Mouse (Mus musculus) lung, postnatal 14 days (tissue): ENCODE measurements at regions not wholly inside any gene's neighbourhood (a gene's known extent, or its start where the extent isn't known, plus 50 kb on each side); places are given as distances from the start of the nearest gene placed in this dataset.
A peak's percentile ranks its signal among the peaks of the same experiment; 100 is the strongest.

Experiments
- DNase-seq: peaks from one replicate; pipeline ENCODE4 v3.0.0; 2021

DNA sequence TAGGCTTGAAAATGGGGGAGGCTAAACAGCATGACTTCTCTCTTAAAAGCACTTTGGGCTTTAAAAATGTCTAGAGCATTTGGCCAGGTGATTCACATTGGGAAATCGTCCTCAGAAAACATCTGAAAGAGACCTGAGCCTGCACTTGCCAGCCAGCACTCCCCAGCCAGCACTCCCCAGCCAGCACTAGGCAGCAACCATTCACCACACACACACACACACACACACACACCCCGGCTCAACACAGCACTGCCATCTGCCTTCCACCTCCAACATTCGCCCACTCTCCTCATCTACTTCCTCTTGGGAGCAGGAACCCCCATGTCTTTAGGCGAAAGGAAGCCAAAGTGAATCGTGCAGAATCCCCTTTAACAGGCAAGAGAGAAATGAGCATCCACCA is 85.4 kb downstream of the Atp23 start:
- no peak for DNase-seq

DNA sequence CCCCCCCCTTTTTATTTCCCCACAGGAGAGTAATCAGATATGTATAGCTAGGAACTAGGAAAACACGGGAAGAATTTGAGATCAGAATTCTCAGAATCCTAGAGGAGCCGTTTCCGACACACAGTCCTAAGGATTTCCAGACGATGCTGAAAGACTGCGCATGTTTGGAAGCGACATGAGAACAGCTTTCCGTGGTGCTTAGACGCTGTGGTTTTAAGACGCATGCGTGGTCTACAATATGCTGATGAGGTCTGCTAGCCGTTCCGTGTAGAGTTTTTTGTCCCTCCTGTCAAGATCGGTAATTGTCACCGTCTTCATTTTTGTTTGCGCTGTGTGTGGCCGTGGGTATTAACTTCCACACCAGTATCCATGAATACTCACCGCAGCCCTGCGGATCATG is 86.2 kb downstream of the Atp23 start:
- DNase-seq: no peak

DNA sequence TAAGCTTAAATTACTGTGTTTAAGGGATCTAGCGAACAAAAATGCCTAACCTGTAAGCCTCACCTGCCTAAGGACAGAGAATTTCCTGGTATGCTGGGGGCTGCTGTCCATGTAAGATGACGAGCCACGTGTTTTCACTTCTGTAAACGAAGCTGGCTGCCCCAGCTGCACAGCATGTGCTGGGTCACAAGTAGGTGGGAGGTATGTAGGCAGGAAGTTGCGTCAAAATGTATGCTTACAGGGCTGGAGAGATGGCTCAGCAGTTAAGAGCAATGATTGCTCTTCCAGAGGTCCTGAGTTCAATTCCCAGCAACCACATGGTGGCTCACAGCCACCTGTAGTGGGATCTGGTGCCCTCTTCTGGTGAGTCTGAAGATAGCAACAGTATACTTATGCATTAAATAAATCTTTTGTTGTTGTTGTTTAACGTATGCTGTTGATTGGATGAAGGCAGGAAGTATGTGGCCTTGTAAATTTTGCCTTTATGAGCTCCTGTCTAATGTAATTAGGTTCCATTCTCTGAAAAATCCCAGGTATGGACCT is 88.0 kb downstream of the Atp23 start:
- DNase-seq: no peak

DNA sequence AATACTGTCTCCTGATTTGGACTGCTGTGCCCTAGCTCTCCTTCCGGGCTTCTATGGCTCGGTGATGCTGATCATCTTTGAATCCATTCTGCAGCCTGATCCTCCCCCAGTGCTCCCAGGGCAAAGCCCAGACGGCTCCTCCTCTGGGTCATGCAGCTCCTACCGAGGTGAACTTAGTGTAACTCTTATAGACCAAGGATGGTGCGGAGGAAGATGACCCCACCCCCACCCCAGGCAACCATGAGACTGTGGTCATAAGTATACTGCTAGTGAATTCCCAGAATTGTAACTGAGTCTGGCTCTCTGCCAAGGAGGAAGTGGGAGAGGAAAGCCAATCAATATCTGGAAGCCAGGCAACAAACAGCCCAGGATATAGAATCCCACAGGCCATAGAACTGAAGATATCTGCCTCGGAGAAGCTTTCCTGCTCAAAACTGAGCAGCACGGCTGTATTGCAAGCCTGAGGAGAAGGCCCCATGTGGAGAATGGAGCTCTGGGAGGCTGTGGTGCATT is 88.9 kb downstream of the Atp23 start:
- DNase-seq: peak; percentile 10

DNA sequence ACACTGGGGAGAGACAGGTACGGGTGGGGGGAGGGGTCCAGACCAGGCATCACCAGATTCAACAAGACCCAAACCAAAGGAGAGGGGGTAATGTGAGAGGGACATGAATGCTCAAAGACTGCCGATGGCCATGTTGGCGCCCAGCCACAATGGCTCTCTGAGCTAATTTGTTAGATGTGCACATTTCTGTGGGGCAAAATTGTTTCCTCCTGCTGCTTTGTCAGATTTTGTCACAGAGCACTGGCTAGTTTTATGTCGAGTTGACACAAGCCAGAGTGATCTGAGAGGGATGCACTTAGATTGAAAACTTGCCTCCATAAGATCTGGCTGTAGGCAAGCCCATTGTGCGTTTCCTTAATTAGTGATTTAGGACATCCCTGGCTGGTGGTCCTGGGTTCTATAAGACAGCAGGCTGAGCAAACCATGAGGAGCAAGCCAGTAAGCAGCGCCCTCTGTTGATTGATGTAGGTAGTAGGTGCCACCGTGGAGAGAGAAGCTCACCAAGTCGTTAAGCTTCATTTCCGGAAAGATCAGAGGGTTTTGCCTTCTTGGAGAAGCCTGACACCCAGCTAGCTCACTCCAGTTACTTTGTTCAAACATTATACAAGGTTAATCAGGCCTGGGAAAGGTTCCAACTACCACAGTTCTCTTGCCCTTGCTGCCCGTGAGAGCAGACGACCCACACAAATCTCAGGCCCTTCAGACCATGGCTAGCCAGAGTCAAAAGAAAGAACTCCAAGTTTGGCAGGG is 90.6 kb downstream of the Atp23 start:
- DNase-seq: no peak

DNA sequence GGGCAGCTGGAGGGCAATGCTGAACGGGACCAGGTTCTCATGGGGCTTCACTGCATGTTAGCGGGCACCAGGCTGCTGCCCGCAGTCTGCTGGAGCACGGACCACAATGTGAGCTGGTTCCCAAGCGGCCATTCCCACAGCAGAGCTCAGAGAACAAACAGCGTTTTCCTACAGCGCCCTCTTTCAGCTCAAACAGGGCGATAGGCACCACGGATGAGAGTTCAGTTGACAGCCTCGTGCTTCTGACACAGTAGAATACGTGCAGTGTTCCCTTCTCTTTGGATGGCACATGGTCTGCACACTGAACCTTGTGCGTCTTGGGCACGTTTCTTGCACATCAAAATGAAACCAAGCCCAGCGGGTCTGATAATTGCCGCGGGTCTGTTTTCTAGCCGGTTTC is 91.6 kb downstream of the Atp23 start:
- DNase-seq: no peak

DNA sequence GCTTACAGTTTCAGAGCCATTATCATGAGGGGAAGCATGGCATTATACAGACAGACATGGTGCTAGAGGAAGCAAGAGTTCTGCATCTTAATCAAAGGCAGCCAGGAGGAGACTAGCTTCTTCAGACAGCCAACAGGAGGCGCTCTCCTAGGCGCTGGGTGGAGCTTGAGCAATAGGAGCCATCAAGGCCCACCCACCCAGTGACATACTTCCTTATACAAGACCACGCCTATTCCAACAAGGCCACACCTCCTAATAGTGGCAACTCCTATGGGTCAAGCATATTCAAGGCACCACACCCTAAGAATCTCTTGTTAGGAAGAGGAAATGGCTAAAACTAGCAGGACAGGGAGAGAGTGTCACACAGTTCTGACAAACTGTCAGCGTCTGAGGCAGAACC is 94.3 kb downstream of the Atp23 start:
- no peak for DNase-seq

DNA sequence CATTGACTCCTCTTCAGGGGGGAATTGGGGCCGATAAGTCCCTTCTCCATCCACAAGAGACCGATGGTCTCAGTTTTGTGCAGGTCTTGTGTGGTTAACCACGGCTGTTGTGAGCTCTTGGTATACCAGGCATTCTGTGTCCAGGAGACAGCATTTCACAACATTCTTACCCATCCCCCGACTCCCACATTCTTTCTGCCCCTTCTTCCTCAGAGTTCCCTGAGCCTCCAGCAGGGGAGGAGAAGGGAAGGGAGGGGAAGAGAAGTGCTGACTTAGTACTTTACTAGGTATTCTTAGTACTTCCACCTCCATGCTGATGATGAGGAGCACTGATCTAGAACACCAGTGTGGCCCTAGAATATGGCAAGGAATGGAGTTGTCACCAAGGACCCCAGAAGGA is 98.4 kb downstream of the Atp23 start:
- no peak for DNase-seq

DNA sequence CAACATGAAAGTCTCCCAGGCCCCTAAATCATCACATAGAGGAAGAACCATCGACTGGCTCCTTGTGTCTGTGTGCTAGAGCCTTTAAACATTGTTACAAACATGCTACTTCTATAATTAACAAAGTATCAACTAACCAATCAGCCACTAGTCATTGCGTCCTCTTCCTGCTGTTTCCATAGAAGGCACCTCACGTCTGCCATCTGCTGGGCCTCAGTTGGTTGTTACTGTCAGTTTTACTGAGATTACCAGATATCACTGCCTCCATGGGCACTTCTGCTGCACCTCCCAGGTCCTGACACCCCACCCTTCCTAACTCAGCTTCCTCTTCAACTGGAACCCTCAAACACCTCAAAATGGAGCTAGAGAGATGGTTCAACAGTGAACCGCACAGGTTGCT is 101.8 kb downstream of the Atp23 start:
- no peak for DNase-seq

DNA sequence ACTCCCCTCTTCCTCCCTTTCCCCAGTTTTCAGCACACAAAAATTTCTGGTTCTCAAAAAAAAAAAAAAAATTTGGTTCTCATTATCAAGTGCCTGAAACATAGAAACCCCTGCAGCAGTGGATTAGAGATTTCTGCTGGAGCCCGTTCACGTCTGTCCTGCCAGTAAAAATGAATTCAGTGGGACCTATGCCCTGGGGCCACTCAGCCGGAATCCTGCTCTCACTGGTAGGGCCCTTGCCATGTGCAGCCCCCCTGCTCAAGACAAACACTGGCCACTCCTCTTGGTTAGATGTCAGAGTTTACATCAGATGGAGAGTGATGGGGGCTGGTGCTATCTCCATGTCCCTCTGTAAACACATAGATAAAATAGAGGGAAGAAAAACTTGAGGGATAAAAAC is 108.0 kb downstream of the Atp23 start:
- no peak for DNase-seq

DNA sequence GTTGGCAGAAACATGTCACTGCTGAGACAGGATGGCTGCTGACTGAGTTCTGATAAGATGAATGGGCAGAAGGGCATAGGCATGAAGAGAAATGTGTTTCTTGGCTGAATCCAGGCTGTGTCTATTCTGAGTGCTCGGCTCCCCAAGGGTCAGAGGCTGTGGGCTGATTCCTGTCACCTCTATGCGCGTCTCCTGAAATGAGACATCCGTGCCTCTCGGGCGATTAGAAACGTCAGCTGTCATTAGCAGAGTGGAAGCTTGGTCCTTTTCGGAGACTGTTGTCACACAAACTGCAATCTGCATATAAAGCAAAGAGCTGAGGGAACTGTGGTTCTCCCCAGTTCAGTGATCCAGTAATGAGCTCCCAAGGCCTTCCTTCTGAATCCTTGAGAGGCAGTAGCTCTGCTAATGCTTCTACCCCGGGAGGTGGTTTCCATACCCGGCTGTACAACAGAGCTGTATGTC is 108.8 kb downstream of the Atp23 start:
- DNase-seq: no peak

DNA sequence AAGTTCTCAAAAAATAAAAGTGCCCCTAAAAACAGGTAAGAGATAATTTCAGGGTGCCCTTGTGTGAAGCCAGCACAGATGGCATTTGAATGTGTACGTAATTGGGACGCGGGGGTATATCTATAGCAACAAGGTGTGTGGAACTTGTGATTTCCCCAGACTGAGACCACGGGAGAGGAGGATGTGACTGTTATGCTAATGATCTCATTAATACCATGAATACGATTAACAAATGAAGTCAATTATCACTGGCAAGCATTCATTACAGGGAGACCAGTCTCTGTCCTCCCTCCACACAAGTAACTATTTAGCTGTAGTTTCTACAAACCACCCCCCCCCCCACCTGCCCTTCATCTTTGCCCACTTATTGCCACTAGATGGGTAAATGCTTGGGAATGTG is 112.9 kb downstream of the Atp23 start:
- no peak for DNase-seq

DNA sequence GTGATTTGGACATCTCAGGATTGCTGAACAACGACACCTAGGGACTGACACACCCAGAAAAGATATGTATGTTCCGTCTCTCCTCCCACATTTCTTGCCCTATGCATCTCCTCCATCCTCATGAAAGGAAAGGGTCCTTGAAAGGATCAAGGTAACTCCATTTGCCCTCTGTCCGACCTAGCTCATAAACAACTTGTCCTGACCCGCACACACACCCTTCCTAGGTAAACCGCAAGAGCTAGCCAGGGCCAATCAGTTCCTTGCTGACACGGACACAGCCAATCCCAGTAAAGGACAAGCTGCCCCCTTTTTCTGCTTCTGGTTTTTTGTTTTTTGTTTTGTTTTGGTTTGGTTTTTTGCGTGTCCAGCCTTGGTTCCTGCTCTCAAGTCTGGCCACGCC is 118.0 kb downstream of the Atp23 start:
- DNase-seq: no peak

DNA sequence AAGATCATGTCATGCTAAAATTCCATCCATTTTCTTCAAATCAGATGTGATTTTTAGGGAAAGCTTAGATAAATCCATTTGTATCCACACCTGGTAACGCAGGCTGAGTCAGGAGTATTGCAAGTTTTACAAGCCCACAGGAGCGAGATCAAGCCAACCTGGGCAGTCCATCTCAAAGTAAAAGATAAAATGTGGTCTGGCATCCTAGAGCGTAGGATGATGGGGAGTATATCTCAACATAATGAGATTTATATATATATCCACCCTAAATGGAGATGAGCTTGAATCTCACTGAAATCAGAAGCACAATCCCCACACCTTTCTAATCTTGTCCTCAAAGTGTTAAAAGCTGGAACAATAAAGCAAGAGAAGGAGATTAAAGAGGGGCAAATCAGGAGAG is 124.6 kb downstream of the Atp23 start:
- DNase-seq: no peak

DNA sequence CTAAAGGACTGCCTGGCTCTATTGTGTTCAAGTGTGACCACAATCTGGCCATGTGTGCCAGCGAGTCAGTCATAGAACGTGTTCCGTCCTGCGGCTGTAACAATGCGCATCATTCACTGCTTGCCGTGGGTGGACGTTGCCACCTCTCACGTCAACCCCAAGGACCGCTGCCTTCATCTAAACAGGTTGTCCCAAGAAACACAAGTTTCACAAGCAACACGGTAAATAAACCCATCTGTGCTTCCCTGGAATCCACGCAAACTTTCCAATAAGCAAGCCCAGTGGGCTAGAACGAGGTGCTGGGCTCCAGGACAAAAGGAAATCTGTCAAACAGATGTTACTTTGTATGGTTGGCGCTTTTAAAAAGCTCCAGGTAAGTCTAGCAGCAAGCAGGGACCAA is 125.2 kb downstream of the Atp23 start:
- no peak for DNase-seq

DNA sequence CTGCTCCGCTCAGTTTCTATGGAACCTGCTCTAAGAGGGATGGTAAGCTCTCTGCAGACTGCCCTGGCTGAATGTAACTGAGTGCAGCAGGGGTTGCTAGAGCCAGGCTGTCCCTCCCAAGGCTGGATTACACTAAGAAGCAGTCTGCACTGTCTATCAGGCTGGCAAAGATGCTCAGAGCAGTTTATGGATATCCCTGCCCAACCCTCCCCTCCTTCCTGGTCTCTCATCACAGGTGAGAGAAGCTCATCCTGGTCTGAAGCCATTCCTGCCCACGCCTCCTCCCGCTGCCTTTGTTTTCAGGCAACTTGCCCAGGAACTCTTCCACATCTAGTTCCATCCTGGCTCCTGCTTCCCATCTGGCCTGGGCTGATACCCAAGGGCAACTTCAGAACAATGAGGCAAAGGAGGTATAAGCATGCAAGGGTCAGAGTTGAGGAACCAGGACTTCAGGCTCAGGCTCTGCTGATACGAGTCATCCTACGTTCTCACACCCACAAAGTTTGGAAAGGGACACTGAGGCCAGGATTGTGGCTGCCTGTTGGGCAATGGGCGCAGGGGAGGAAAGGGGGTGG is 130.6 kb downstream of the Atp23 start:
- no peak for DNase-seq

DNA sequence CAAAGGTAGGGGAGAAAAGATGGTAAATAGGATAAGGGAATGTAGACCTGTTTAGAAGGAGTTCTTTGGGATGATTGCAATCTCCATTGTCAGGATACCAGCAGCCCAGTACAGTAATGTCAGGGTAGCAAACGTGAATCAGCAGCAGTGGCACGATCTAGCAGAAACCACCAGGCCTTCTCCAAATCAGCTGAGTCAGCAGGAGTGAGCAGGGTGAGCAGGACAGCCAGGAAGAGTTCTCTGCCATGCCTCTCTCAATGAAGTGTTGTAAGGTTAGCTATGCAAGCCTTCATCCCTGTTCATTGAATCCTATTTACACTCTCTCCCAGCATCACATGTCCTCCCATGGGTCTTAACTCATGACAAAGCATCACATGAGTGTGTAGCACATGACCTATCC is 135.5 kb downstream of the Atp23 start:
- no peak for DNase-seq

DNA sequence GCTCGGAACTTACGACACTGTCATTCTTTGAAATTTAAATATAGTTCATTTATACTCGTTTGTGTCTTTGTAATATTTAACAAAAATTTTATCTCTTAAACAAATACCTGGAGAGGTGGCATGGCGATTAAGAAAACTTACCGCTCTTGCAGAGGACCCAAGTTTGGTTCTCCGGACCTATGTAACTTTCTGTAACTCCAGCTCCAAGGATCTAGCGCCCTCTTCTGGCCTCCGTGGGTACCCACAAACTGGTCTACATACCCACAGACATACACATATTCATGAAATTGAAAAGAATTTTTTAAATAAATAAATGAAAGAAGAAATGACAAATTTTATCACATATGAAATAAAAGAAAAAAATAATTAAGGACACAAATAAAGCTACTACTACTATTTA is 136.4 kb downstream of the Atp23 start:
- no peak for DNase-seq

DNA sequence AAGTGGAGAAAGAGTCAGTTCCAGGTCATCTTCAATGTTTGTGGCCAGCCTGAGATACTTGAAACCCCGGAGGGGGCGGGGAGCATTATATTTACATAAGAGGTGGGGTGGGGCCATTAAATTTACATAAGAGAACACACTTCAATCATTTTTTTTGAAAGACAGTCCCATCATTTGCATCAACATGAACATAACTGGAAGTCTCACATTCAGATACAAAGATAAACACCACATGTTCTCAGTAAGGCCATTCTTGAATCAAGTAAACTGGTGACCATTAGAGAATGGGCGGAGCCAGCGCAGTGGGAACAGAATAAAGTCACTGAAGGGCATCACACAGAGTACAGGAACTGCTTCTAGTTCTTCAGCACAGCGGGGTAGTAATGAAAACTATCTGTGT is 137.2 kb downstream of the Atp23 start:
- no peak for DNase-seq

DNA sequence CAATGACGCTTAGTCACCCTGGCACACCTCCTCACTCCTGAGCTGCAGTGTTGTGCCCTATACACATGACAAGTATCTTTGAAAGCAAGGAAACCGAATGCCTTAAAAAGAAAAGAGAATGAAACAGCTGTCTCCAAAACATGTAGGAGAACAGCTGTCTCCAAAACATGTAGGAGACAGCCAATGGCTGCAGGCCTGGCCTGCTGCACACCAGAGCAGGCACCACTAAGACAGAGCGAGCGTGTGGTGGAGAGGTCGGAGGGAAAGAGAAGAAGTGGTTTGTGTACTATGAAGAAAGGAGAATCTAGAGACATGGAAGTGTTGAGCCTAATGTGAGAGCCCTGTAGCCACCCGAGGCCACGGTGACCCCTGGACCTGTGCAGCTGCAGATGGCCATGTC is 142.5 kb downstream of the Atp23 start:
- DNase-seq: no peak

DNA sequence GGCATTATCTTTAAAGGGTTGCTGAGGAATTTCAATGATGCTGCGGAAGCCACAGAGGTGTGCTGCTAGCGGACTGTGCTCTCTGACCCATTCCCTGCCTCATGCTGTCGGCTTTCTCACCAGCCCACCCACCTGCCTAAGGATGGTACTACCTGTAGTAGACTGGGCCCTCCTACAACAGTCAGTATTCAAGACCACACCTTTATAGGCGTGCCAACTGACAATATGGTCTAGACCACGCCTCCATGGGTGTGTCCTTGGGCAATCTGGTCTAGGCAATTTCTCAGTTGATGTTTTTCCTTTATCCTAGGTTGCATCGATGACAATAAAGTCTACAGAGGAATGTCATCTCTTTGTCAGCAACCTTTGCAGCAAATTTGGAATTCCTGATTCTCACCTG is 148.0 kb downstream of the Atp23 start:
- no peak for DNase-seq

DNA sequence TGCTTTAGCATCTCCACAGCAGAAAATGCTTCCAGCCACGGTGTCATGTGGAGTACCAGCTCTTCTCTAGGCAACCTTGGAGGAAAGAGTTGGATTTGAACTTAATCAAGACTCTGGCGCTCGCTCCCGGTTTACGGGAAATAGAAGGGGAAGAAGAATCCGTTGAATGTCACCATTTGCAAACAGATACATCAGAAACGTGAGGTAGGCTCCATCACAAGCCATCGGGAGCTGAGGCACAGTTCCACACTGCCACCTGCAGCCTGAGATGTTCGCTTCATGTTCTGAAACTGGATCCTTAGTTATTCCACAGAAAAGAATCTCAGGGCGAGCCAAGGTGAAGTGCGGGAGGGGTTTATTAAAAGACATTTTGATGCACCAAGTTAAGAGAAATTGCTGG is 148.5 kb downstream of the Atp23 start:
- no peak for DNase-seq

DNA sequence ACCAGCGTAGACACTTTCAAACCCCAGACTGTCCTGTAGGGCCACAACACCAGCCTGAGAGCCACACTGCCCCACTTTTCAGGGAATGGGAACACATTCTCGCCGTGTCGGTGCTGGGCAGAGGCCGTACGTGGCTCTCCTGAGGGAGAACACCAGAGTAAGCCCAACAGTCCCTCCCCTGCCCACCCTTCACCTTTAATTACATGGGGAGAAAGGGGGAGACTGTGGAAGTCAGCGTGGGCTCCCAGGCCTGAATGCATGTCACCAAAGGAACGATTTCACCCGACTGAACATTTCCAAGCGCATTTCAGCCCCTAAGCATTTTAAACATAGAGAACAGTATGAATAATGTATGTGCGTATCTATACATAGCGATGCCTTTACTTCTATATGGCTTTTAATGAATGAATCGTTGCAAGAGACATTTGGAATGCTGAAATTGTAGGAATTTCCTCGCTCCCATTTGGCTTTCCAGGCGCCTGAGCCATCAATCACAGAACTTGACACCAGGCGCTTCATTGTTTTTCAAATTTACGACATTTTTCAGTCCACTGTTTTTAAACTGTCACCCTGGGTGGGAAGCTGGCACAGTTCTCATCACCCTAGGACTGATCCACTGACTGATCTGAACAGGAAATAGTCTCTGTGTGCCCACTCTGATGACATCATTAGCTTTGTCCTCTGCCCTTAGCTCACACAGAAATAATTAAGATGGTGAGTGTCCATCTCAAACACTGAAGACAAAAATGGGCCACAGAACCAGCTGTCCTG is 152.3 kb downstream of the Atp23 start:
- no peak for DNase-seq

DNA sequence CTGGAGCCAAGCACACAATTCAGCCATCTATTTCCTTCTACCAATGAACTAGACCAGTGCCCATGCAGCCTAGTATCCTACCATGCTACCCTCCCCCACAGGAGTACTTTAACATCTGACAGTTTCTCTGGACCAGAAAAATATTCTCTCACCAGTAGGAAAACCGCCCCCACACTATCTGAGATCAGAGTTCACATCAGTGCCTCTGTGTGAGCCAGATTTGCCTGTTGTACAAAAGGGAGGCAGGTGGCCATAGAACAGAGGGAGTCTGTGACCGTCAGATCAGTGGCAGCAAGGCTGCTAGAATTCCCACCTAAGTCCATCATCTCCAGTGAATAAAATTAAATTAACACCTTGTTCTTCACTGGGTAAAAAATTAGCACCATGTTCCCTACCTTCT is 166.5 kb downstream of the Atp23 start:
- DNase-seq: no peak
